Mouse (Mus musculus) layer of hippocampus, adult 8-10 months (tissue): Measurements from ENCODE around the gene Kank4. TPM values are rescaled to one million over a fixed set of nuclear protein-coding genes. Genes with fewer than 3 reads are reported as not detected.

Experiments
- DNase-seq, 2 experiments: peaks; one replicate each; pipeline ENCODE4 v3.0.0; 2022; ENCODE audit warnings: low spot score in 2 of 2
- total RNA-seq, 4 experiments: library from RNA; stranded (reverse); gene quantifications; 2 replicates each; pipeline ENCODE4 v1.2.4; 2022

Gene Kank4
- total RNA-seq, 4 experiments from 2014 or later, result 2.8 to 5.7 (median 3.1) TPM

GRCm38 (mm10) chr4:98722454-98722853 is 94.9 kb downstream of the Kank4 start:
- DNase-seq, result peak; percentile 19 to 65

GRCm38 (mm10) chr4:98718547-98718917 is 98.8 kb downstream of the Kank4 start:
- DNase-seq, result no peak

- no peak for DNase-seq
Observed at GRCm38 (mm10) chr4:98717735-98718546, 99.4 kb downstream of the Kank4 start.

GRCm38 (mm10) chr4:98710891-98711290 is 106.4 kb downstream of the Kank4 start:
- no peak for DNase-seq

Other genes starting within 250 kb of the Kank4 start
- not detected for gene L1td1, start 90.8 kb downstream of the Kank4 start, total RNA-seq
- not detected for gene I0C0044D17Rik, start 6.3 kb upstream of the Kank4 start, total RNA-seq
- 10 to 100 TPM; 25.5 to 29.2 (median 26.7) TPM for gene Usp1, start 106.3 kb upstream of the Kank4 start, total RNA-seq
- gene Angptl3, start 213.4 kb upstream of the Kank4 start, total RNA-seq, result under 1 TPM in 2 of 4 experiments, not detected in 2; 0.47 to 0.75 TPM